Mouse (Mus musculus): ENCODE results near the gene Utrn. TPM values are rescaled to one million over a fixed set of nuclear protein-coding genes. Genes with fewer than 3 reads are reported as not detected.

Utrn gene
- polyA plus RNA-seq, 1 experiment from 2014 or later: 67.0 TPM

DNA sequence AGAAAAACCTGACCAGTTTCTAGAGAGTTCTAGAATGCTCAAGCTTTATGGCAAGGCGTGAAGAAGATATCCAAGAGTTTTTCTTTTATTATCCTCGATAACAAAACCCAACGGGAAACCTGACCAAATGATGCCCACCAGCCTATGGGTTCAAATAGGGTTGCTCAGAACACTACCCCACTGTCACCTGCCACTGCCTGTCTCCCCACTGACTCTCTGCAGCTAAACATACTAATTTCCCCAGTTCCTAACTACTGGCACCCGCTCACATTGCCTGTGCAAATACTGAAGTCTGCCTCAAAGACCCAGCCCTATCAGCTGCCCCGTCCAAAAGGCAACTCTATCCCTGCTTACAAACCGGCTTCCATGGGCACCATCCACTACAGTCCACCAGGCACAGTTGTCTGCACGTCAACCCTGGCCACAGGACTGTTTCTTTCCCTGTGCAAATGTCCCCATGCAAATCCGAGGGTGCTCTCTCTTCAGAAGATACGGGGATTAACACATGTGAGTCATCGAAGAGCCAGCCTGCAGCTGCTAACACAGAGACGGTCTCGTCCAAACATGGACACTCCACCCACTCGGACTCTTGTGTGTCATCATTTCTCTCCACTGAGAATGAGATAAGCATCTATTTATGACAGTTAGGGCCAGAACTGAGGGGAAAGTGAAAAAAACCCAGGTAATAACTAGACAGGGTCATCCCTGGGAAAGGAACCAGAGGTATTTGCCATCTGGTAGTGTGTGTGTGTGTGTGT, 48.0 kb downstream of the Utrn start:
- WGBS: 67% methylated on average over 13 of the region's 13 CpGs
- H3K36me3 ChIP-seq (ENCODE audit: control insufficient read depth, insufficient read depth, low read length): no peaks in the 10 kb centered on the region
- H3K9me3 ChIP-seq (ENCODE audit: control insufficient read depth, low read length): no peaks in the 10 kb centered on the region
- H3K4me3 ChIP-seq (ENCODE audit: control insufficient read depth in 1 of 2, insufficient read depth in 1 of 2, low read depth in 1 of 2, low read length in 2 of 2): no peak overlapping the region
- H3K4me2 ChIP-seq (ENCODE audit: low read length): no peak overlapping the region
- H3K27ac ChIP-seq (replicated peaks in 1 of 2; ENCODE audit: control insufficient read depth in 1 of 2, insufficient read depth in 1 of 2, low read depth in 2 of 2, low read length in 2 of 2): no peak overlapping the region
- no peak overlapping the region for H3K9ac ChIP-seq (ENCODE audit: low read length)
- ATAC-seq (ENCODE audit: insufficient number of reproducible peaks, insufficient read depth, low FRiP score, low read depth): no peak
- no peaks in the 10 kb centered on the region for H3K27me3 ChIP-seq (ENCODE audit: control insufficient read depth, insufficient read depth, low read length)
- H3K4me1 ChIP-seq (ENCODE audit: control insufficient read depth in 2 of 2, insufficient read depth in 2 of 2, low read length in 2 of 2): peaks cover 24 to 44% of the 10 kb centered on the region in 2 experiments

GRCm38 (mm10) chr10:12817409-12817808, 51.8 kb downstream of the Utrn start:
- 65% methylated on average over 6 of the region's 6 CpGs for WGBS
- Histone ChIP-seq H3K4me3 (ENCODE audit: control insufficient read depth in 1 of 2, insufficient read depth in 1 of 2, low read depth in 1 of 2, low read length in 2 of 2) (no peak overlapping the region), H3K27ac (replicated peaks in 1 of 2; ENCODE audit: control insufficient read depth in 1 of 2, insufficient read depth in 1 of 2, low read depth in 2 of 2, low read length in 2 of 2) (peak overlapping the region in 1 of 2 experiments; percentile 48; a peak in 2 of 4 replicates), H3K9me3 (ENCODE audit: control insufficient read depth, low read length) (no peaks in the 10 kb centered on the region), H3K27me3 (ENCODE audit: control insufficient read depth, insufficient read depth, low read length) (no peaks in the 10 kb centered on the region), H3K4me1 (ENCODE audit: control insufficient read depth in 2 of 2, insufficient read depth in 2 of 2, low read length in 2 of 2) (peaks cover 24 to 54% of the 10 kb centered on the region in 2 experiments), H3K36me3 (ENCODE audit: control insufficient read depth, insufficient read depth, low read length) (no peaks in the 10 kb centered on the region), H3K4me2 (ENCODE audit: low read length) (peak overlapping the region; percentile 41), H3K9ac (ENCODE audit: low read length) (no peak overlapping the region)
- ATAC-seq (ENCODE audit: insufficient number of reproducible peaks, insufficient read depth, low FRiP score, low read depth): no peak

- H3K27me3 ChIP-seq (ENCODE audit: control insufficient read depth, insufficient read depth, low read length): no peaks in the 10 kb centered on the region
- 83% methylated on average over 6 of the region's 6 CpGs for WGBS
- no peaks in the 10 kb centered on the region for H3K36me3 ChIP-seq (ENCODE audit: control insufficient read depth, insufficient read depth, low read length)
- peak overlapping the region in 1 of 2 experiments; percentile 41; a peak in 1 of 4 replicates for H3K27ac ChIP-seq (replicated peaks in 1 of 2; ENCODE audit: control insufficient read depth in 1 of 2, insufficient read depth in 1 of 2, low read depth in 2 of 2, low read length in 2 of 2)
- H3K4me2 ChIP-seq (ENCODE audit: low read length): no peak overlapping the region
- no peak overlapping the region for H3K9ac ChIP-seq (ENCODE audit: low read length)
- H3K4me3 ChIP-seq (ENCODE audit: control insufficient read depth in 1 of 2, insufficient read depth in 1 of 2, low read depth in 1 of 2, low read length in 2 of 2): no peak overlapping the region
- H3K9me3 ChIP-seq (ENCODE audit: control insufficient read depth, low read length): no peaks in the 10 kb centered on the region
- H3K4me1 ChIP-seq (ENCODE audit: control insufficient read depth in 2 of 2, insufficient read depth in 2 of 2, low read length in 2 of 2): peaks cover 28 to 57% of the 10 kb centered on the region in 2 experiments
- ATAC-seq (ENCODE audit: insufficient number of reproducible peaks, insufficient read depth, low FRiP score, low read depth): no peak
Measured at GRCm38 (mm10) chr10:12816530-12816929, 52.6 kb downstream of the Utrn start.

DNA sequence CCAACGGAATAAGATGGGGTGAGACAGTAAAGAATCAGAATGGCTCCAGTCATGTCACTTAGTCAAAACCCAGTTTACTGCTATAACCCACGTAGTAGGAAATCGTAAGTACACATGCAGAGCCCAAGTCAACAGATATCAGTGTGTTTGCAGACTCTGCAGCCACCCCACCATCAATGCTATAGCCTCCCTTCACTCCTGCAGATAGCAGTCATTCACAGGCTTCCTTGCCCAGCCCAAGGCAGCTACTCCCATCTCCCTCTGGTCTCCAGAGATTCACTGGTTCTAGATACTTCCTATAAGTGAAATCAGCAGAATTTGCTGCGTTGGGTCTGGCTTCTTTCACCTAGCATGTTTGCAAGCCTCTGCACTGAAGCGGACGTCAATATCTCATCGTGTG, 54.8 kb downstream of the Utrn start:
- ATAC-seq (ENCODE audit: insufficient number of reproducible peaks, insufficient read depth, low FRiP score, low read depth): no peak
- Histone ChIP-seq H3K36me3 (ENCODE audit: control insufficient read depth, insufficient read depth, low read length) (no peaks in the 10 kb centered on the region), H3K9me3 (ENCODE audit: control insufficient read depth, low read length) (no peaks in the 10 kb centered on the region), H3K9ac (ENCODE audit: low read length) (no peak overlapping the region), H3K27me3 (ENCODE audit: control insufficient read depth, insufficient read depth, low read length) (no peaks in the 10 kb centered on the region), H3K4me1 (ENCODE audit: control insufficient read depth in 2 of 2, insufficient read depth in 2 of 2, low read length in 2 of 2) (peaks cover 35 to 68% of the 10 kb centered on the region in 2 experiments), H3K4me3 (ENCODE audit: control insufficient read depth in 1 of 2, insufficient read depth in 1 of 2, low read depth in 1 of 2, low read length in 2 of 2) (no peak overlapping the region), H3K4me2 (ENCODE audit: low read length) (no peak overlapping the region), H3K27ac (replicated peaks in 1 of 2; ENCODE audit: control insufficient read depth in 1 of 2, insufficient read depth in 1 of 2, low read depth in 2 of 2, low read length in 2 of 2) (no peak overlapping the region)
- WGBS: 65% methylated on average over 7 of the region's 7 CpGs

- Histone ChIP-seq H3K36me3 (ENCODE audit: control insufficient read depth, insufficient read depth, low read length) (no peaks in the 10 kb centered on the region), H3K4me2 (ENCODE audit: low read length) (peak overlapping the region; percentile 50; the same call in 1 of the 2 replicates), H3K9me3 (ENCODE audit: control insufficient read depth, low read length) (no peaks in the 10 kb centered on the region), H3K4me3 (ENCODE audit: control insufficient read depth in 1 of 2, insufficient read depth in 1 of 2, low read depth in 1 of 2, low read length in 2 of 2) (no peak overlapping the region), H3K9ac (ENCODE audit: low read length) (no peak overlapping the region), H3K4me1 (ENCODE audit: control insufficient read depth in 2 of 2, insufficient read depth in 2 of 2, low read length in 2 of 2) (peaks cover 35 to 69% of the 10 kb centered on the region in 2 experiments), H3K27me3 (ENCODE audit: control insufficient read depth, insufficient read depth, low read length) (no peaks in the 10 kb centered on the region), H3K27ac (replicated peaks in 1 of 2; ENCODE audit: control insufficient read depth in 1 of 2, insufficient read depth in 1 of 2, low read depth in 2 of 2, low read length in 2 of 2) (peak overlapping the region; percentile 17 to 78; a peak in 3 of 4 replicates)
- ATAC-seq (ENCODE audit: insufficient number of reproducible peaks, insufficient read depth, low FRiP score, low read depth): no peak
- 86% methylated on average over 4 of the region's 4 CpGs for WGBS
Measured at GRCm38 (mm10) chr10:12813881-12814280, 55.3 kb downstream of the Utrn start.

DNA sequence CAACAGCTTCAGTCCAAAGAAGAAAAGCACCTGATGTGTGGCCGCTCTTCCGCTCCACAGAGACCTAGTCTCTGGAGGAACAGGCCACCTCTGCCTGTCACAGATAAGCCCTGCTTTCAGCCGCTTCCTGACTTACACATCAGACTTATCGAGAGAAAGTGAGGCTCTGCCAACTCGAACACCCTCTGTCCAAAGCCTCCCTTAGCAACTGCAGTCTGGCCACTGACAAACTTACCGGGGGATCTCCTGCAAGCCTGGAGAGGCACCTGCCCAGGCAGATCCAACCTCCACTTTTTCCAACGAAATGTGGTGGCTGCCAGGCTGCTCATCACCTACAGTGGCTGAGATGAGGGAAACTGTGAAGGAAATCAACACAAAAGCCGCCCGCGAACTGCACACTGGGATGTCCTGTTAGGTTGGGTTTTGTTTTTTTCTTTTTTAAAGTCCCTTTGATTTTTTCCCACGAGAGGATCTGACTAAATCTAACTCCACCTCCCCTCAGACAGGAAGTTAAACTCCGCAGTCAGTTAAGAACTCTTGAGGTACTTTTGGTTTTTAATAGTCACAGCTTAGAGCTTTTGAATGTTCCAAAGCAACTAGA, 55.9 kb downstream of the Utrn start:
- H3K27me3 ChIP-seq (ENCODE audit: control insufficient read depth, insufficient read depth, low read length): no peaks in the 10 kb centered on the region
- H3K9me3 ChIP-seq (ENCODE audit: control insufficient read depth, low read length): no peaks in the 10 kb centered on the region
- H3K4me1 ChIP-seq (ENCODE audit: control insufficient read depth in 2 of 2, insufficient read depth in 2 of 2, low read length in 2 of 2): peaks cover 31 to 67% of the 10 kb centered on the region in 2 experiments
- 21% methylated on average over 12 of the region's 12 CpGs for WGBS
- ATAC-seq (ENCODE audit: insufficient number of reproducible peaks, insufficient read depth, low FRiP score, low read depth): peak; percentile 44
- H3K36me3 ChIP-seq (ENCODE audit: control insufficient read depth, insufficient read depth, low read length): no peaks in the 10 kb centered on the region
- peak overlapping the region; percentile 41; the same call in 1 of the 2 replicates for H3K9ac ChIP-seq (ENCODE audit: low read length)
- peak overlapping the region; percentile 50 for H3K4me2 ChIP-seq (ENCODE audit: low read length)
- peak overlapping the region; percentile 8 to 15; a peak in 2 of 4 replicates for H3K4me3 ChIP-seq (ENCODE audit: control insufficient read depth in 1 of 2, insufficient read depth in 1 of 2, low read depth in 1 of 2, low read length in 2 of 2)
- peak overlapping the region; percentile 52 to 78 for H3K27ac ChIP-seq (replicated peaks in 1 of 2; ENCODE audit: control insufficient read depth in 1 of 2, insufficient read depth in 1 of 2, low read depth in 2 of 2, low read length in 2 of 2)

GRCm38 (mm10) chr10:12812680-12813079, 56.5 kb downstream of the Utrn start:
- Histone ChIP-seq H3K4me3 (ENCODE audit: control insufficient read depth in 1 of 2, insufficient read depth in 1 of 2, low read depth in 1 of 2, low read length in 2 of 2) (0 out of 4 replicates have a peak overlapping the region, but pooled peaks of 1 of the 2 experiments have one; percentile 15), H3K36me3 (ENCODE audit: control insufficient read depth, insufficient read depth, low read length) (no peaks in the 10 kb centered on the region), H3K27ac (replicated peaks in 1 of 2; ENCODE audit: control insufficient read depth in 1 of 2, insufficient read depth in 1 of 2, low read depth in 2 of 2, low read length in 2 of 2) (peak overlapping the region; percentile 52 to 78), H3K4me2 (ENCODE audit: low read length) (peak overlapping the region; percentile 50), H3K9me3 (ENCODE audit: control insufficient read depth, low read length) (no peaks in the 10 kb centered on the region), H3K4me1 (ENCODE audit: control insufficient read depth in 2 of 2, insufficient read depth in 2 of 2, low read length in 2 of 2) (peaks cover 30 to 64% of the 10 kb centered on the region in 2 experiments), H3K9ac (ENCODE audit: low read length) (no peak overlapping the region), H3K27me3 (ENCODE audit: control insufficient read depth, insufficient read depth, low read length) (no peaks in the 10 kb centered on the region)
- no peak for ATAC-seq (ENCODE audit: insufficient number of reproducible peaks, insufficient read depth, low FRiP score, low read depth)
- WGBS: 63% methylated on average over 5 of the region's 5 CpGs

Data from heart, embryonic 14.5 days (tissue).